Mouse (Mus musculus): ENCODE data around the gene Gm45716.
A peak's percentile ranks its signal among the peaks of the same experiment; 100 is the strongest.

- TF ChIP-seq CTCF (IDR thresholded peaks at IDR 0.05; ENCODE audit: low read depth) = peak; percentile 18; the same call in 1 of the 2 replicates
- no peak for TF ChIP-seq EP300 (IDR thresholded peaks at IDR 0.05; ENCODE audit: low read depth)
Observed at GRCm38 (mm10) chr11:90249025-90249650, 61.7 kb downstream of the Gm45716 start, which contains the start of gene Mmd.

All from liver, embryonic 14.5 days (tissue).